Mouse (Mus musculus): ENCODE data around the gene Grn.

DNA sequence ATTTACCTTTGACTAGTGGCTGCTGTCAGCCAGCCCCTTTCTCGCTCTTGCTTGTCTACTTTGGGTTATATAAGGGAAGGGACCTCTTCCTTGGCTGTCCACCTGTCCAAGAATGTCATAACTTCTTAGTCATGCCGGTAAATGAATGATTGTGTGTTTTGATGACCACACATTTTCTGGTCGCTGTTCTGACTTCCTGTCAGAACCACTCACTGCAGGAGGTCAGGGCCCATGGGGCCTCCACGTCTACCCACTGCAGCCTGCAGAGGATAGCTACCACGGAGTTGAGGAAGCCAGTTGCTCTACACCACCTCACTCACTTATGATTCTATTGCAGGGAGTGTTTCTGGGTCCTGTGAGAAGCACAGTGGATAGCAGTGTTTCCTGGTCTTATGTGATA is 44.0 kb upstream of the Grn start:
- TF ChIP-seq MAX (IDR thresholded peaks at IDR 0.05) = no peak
- TF ChIP-seq CTCF (IDR thresholded peaks at IDR 0.05; ENCODE audit: control insufficient read depth, insufficient read depth, insufficient read length) = no peak
- TF ChIP-seq MYOD1 (IDR thresholded peaks at IDR 0.05; ENCODE audit: control insufficient read depth, insufficient read length, low read depth) = peak; percentile 72

Measured in C2C12 (cell line).